Mouse (Mus musculus) lung, postnatal 0 days (tissue): ENCODE results near the gene Fam3b. TPM values are rescaled to one million over a fixed set of nuclear protein-coding genes. Genes with fewer than 3 reads are reported as not detected.

Source experiments
- ATAC-seq: fragments of 200-750 bp; cut with Nextera tagmentation; 2 replicates; pipeline ENCODE4 v1.8.0; 2017; ENCODE audit warnings: moderate library complexity
- DNase-seq: peaks from one replicate; pipeline ENCODE4 v3.0.0-alpha.2; 2016; ENCODE audit warnings: low spot score
- H3K27ac ChIP-seq: fragments of 300-500 bp; sonication (generic); 2 replicates; pipeline ENCODE4 v1.5.1; 2014; ENCODE audit warnings: antibody characterized with exemption, mild to moderate bottlenecking, low read length, mixed read lengths
- H3K27me3 ChIP-seq: fragments of 300-500 bp; sonication (generic); replicated peaks from 2 replicates; pipeline ENCODE4 v1.6.1; 2014; ENCODE audit warnings: low read length, mixed read lengths; ENCODE audit not compliant: insufficient read depth
- H3K36me3 ChIP-seq: fragments of 300-500 bp; sonication (generic); 2 replicates; pipeline ENCODE4 v1.6.1; 2014; ENCODE audit warnings: low read length, mixed read lengths; ENCODE audit not compliant: insufficient read depth
- H3K4me1 ChIP-seq: fragments of 300-500 bp; sonication (generic); 2 replicates; pipeline ENCODE4 v1.6.1; 2014; ENCODE audit warnings: antibody characterized with exemption, low read depth, low read length, mixed read lengths; ENCODE audit not compliant: insufficient read depth
- H3K4me2 ChIP-seq: fragments of 300-500 bp; sonication (generic); replicated peaks from 2 replicates; pipeline ENCODE4 v1.6.1; 2014; ENCODE audit warnings: low read depth, mild to moderate bottlenecking, low read length, moderate library complexity, mixed read lengths
- H3K4me3 ChIP-seq: fragments of 300-500 bp; sonication (generic); 2 replicates; pipeline ENCODE4 v1.5.1; 2014; ENCODE audit warnings: low read depth, low read length
- H3K9ac ChIP-seq: fragments of 300-500 bp; sonication (generic); replicated peaks from 2 replicates; pipeline ENCODE4 v1.6.1; 2014; ENCODE audit warnings: low read depth, mild to moderate bottlenecking
- H3K9me3 ChIP-seq: fragments of 300-500 bp; sonication (generic); 2 replicates; pipeline ENCODE4 v1.6.1; 2016; ENCODE audit warnings: low read length, mixed read lengths
- CTCF ChIP-seq: IDR thresholded peaks from 2 replicates; pipeline ENCODE4 v1.5.1; 2016; ENCODE audit warnings: antibody characterized with exemption, mild to moderate bottlenecking
- EP300 ChIP-seq: IDR thresholded peaks from 2 replicates; pipeline ENCODE4 v1.6.1; 2016; ENCODE audit warnings: antibody characterized with exemption, mild to moderate bottlenecking, control low read depth
- WGBS: fragments of 180-500 bp; shearing (Covaris S2); extraction: QIAGEN DNeasy Blood & Tissue Kit; methylation state at CpG from one replicate; pipeline ENCODE4 v1.1.7; 2014; 5-methylcytosine and 5-hydroxymethylcytosine counted together
- polyA plus RNA-seq: library from polyadenylated mRNA; unstranded; fragments of >200 nt; fragmentation: Nextera tagmentation; extraction: Ambion mirVana; gene quantifications from 2 replicates; pipeline ENCODE4 v1.2.1, GENCODE M21; 2015

The Fam3b gene
- polyA plus RNA-seq, 1 experiment from 2014 or later, result 0.84 TPM

GRCm38 (mm10) chr16:97459831-97460230 is 54.8 kb downstream of the Fam3b start:
- TF ChIP-seq EP300 (no peak), CTCF (no peak)
- Histone ChIP-seq H3K9ac (no peak overlapping the region), H3K27me3 (no peaks in the 10 kb centered on the region), H3K4me1 (no peaks in the 10 kb centered on the region), H3K27ac (no peak overlapping the region), H3K36me3 (no peaks in the 10 kb centered on the region), H3K4me3 (no peak overlapping the region), H3K4me2 (no peak overlapping the region), H3K9me3 (no peaks in the 10 kb centered on the region)
- no peak for ATAC-seq
- no peak for DNase-seq
- WGBS, result 77% methylated on average over 1 of the region's 1 CpGs

GRCm38 (mm10) chr16:97447386-97447785 is 67.2 kb downstream of the Fam3b start:
- no peaks in the 10 kb centered on the region for H3K4me1 ChIP-seq
- no peaks in the 10 kb centered on the region for H3K36me3 ChIP-seq
- no peaks in the 10 kb centered on the region for H3K27me3 ChIP-seq
- no peak for ATAC-seq
- no peak overlapping the region for H3K4me2 ChIP-seq
- H3K27ac ChIP-seq, result no peak overlapping the region
- H3K4me3 ChIP-seq, result no peak overlapping the region
- TF ChIP-seq CTCF (no peak), EP300 (no peak)
- no peak overlapping the region for H3K9ac ChIP-seq
- DNase-seq, result no peak
- H3K9me3 ChIP-seq, result no peaks in the 10 kb centered on the region

- peak; percentile 74 for DNase-seq
- WGBS, result 42% methylated on average over 14 of the region's 14 CpGs
- Histone ChIP-seq H3K4me2 (no peak overlapping the region), H3K27ac (no peak overlapping the region), H3K4me3 (no peak overlapping the region), H3K9me3 (no peaks in the 10 kb centered on the region), H3K27me3 (no peaks in the 10 kb centered on the region), H3K4me1 (no peaks in the 10 kb centered on the region), H3K9ac (no peak overlapping the region), H3K36me3 (no peaks in the 10 kb centered on the region)
- no peak for TF ChIP-seq EP300
- TF ChIP-seq CTCF, result peak; percentile 97
- ATAC-seq, result peak; percentile 78
Measured at GRCm38 (mm10) chr16:97443670-97444263, 70.8 kb downstream of the Fam3b start.

- no peak overlapping the region for H3K27ac ChIP-seq
- ATAC-seq, result no peak
- no peak for DNase-seq
- no peak overlapping the region for H3K4me3 ChIP-seq
- WGBS, result 63% methylated on average over 9 of the region's 9 CpGs
- H3K4me1 ChIP-seq, result no peaks in the 10 kb centered on the region
- no peak overlapping the region for H3K4me2 ChIP-seq
- no peak for TF ChIP-seq CTCF
- TF ChIP-seq EP300, result no peak
- no peaks in the 10 kb centered on the region for H3K27me3 ChIP-seq
- H3K9ac ChIP-seq, result no peak overlapping the region
- H3K9me3 ChIP-seq, result no peaks in the 10 kb centered on the region
- H3K36me3 ChIP-seq, result no peaks in the 10 kb centered on the region
Measured at GRCm38 (mm10) chr16:97441967-97442366, 72.6 kb downstream of the Fam3b start.

- 55% methylated on average over 3 of the region's 3 CpGs for WGBS
- H3K9ac ChIP-seq, result no peak overlapping the region
- peak; percentile 8 for DNase-seq
Measured at GRCm38 (mm10) chr16:97438191-97438590, 76.4 kb downstream of the Fam3b start.

GRCm38 (mm10) chr16:97437448-97438056 is 77.1 kb downstream of the Fam3b start:
- H3K27ac ChIP-seq, result no peak overlapping the region
- no peak overlapping the region for H3K9ac ChIP-seq
- no peak for TF ChIP-seq EP300
- TF ChIP-seq CTCF, result no peak
- no peaks in the 10 kb centered on the region for H3K27me3 ChIP-seq
- H3K9me3 ChIP-seq, result no peaks in the 10 kb centered on the region
- no peak overlapping the region for H3K4me3 ChIP-seq
- ATAC-seq, result peak; percentile 38
- 29% methylated on average over 1 of the region's 1 CpGs for WGBS
- no peak overlapping the region for H3K4me2 ChIP-seq
- no peaks in the 10 kb centered on the region for H3K4me1 ChIP-seq
- peak; percentile 43 for DNase-seq
- no peaks in the 10 kb centered on the region for H3K36me3 ChIP-seq

More at GRCm38 (mm10) chr16:97438191-97438590, 76.4 kb downstream of the Fam3b start:
- Histone ChIP-seq H3K27ac (no peak overlapping the region), H3K9me3 (no peaks in the 10 kb centered on the region), H3K4me1 (no peaks in the 10 kb centered on the region), H3K36me3 (no peaks in the 10 kb centered on the region), H3K4me3 (no peak overlapping the region), H3K27me3 (no peaks in the 10 kb centered on the region), H3K4me2 (no peak overlapping the region)
- ATAC-seq, result 0 out of 2 replicates have a peak, but pooled peaks have one; percentile 21
- TF ChIP-seq CTCF, result no peak
- no peak for TF ChIP-seq EP300
